Mouse (Mus musculus) regulatory T cell (primary cell): ENCODE measurements at regions not wholly inside any gene's neighbourhood (a gene's known extent, or its start where the extent isn't known, plus 50 kb on each side); places are given as distances from the start of the nearest gene placed in this dataset.

ENCODE experiments used
- in situ Hi-C: fragments of 300-600 bp; cut with MboI, MseI; formaldehyde crosslinking; loops from one replicate; pipeline ENCODE4 v1.15.1; 2025; ENCODE audit warnings: high pct_unique_total_duplicates

- in situ Hi-C loops: no loop called here
Measured at GRCm38 (mm10) chr13:37611387-37611786, 166.8 kb upstream of the Rreb1 start.

GRCm38 (mm10) chr13:37617015-37617414 lies 161.2 kb upstream of the Rreb1 start:
- in situ Hi-C loops: loop anchor here (5.0 kb wide), 1 partner anchor 60 kb away; no protein-coding TSS in a partner anchor

GRCm38 (mm10) chr13:37619841-37620725 lies 158.1 kb upstream of the Rreb1 start:
- in situ Hi-C loops: loop anchor here (5.0 kb wide), 1 partner anchor 63 kb away; no protein-coding TSS in a partner anchor

GRCm38 (mm10) chr13:37621319-37622050 lies 156.7 kb upstream of the Rreb1 start:
- in situ Hi-C loops: no loop called here

GRCm38 (mm10) chr13:37622366-37623088 lies 155.7 kb upstream of the Rreb1 start:
- in situ Hi-C loops: no loop called here

- in situ Hi-C loops: no loop called here
Measured at GRCm38 (mm10) chr13:37624741-37625140, 153.5 kb upstream of the Rreb1 start.

- in situ Hi-C loops: no loop called here
Measured at GRCm38 (mm10) chr13:37625532-37626235, 152.5 kb upstream of the Rreb1 start.

GRCm38 (mm10) chr13:37628391-37629270 lies 149.6 kb upstream of the Rreb1 start:
- in situ Hi-C loops: no loop called here

- in situ Hi-C loops: no loop called here
Measured at GRCm38 (mm10) chr13:37629271-37629899, 148.8 kb upstream of the Rreb1 start.

- in situ Hi-C loops: no loop called here
Measured at GRCm38 (mm10) chr13:37632835-37633440, 145.3 kb upstream of the Rreb1 start.

GRCm38 (mm10) chr13:37636363-37636762 lies 141.8 kb upstream of the Rreb1 start:
- in situ Hi-C loops: no loop called here

GRCm38 (mm10) chr13:37637151-37637550 lies 141.0 kb upstream of the Rreb1 start:
- in situ Hi-C loops: no loop called here

GRCm38 (mm10) chr13:37638071-37638511 lies 140.1 kb upstream of the Rreb1 start:
- in situ Hi-C loops: no loop called here

- in situ Hi-C loops: no loop called here
Measured at GRCm38 (mm10) chr13:37642410-37643093, 135.6 kb upstream of the Rreb1 start.

- in situ Hi-C loops: no loop called here
Measured at GRCm38 (mm10) chr13:37644751-37645181, 133.4 kb upstream of the Rreb1 start.

- in situ Hi-C loops: no loop called here
Measured at GRCm38 (mm10) chr13:37649467-37650080, 128.6 kb upstream of the Rreb1 start.

GRCm38 (mm10) chr13:37651221-37651946 lies 126.8 kb upstream of the Rreb1 start:
- in situ Hi-C loops: no loop called here

GRCm38 (mm10) chr13:37654651-37655050 lies 123.5 kb upstream of the Rreb1 start:
- in situ Hi-C loops: no loop called here
